Mouse (Mus musculus) embryo, embryonic 11.5 days (tissue): ENCODE measurements around the gene Hoxd13.
A peak's percentile ranks its signal among the peaks of the same experiment; 100 is the strongest.

Experiments used
- DNase-seq: peaks from one replicate; pipeline ENCODE4 v3.0.0-alpha.2; 2012; ENCODE audit warnings: low read depth, low spot score

The Hoxd13 gene

DNA sequence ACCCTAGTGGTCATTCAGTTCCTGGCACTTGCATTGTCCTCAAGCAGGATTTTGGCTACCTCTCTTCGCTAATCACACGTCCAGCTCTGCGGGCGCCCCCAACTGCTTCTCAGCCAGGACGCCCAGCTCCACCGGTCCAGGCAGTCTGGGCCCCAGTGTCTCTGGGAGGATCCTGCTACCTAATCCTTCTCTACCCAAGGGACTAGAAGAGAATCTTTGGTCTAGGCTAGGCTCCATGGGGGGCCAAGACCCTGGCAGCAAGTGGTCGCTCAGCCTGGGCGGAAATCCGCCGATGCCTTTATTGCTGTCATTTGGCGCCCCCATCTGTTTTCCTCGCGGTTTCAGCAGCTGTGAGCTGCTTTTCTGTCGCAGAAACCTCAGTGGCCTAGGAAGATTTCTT is 6.4 kb upstream of the Hoxd13 start:
- no peak for DNase-seq

DNA sequence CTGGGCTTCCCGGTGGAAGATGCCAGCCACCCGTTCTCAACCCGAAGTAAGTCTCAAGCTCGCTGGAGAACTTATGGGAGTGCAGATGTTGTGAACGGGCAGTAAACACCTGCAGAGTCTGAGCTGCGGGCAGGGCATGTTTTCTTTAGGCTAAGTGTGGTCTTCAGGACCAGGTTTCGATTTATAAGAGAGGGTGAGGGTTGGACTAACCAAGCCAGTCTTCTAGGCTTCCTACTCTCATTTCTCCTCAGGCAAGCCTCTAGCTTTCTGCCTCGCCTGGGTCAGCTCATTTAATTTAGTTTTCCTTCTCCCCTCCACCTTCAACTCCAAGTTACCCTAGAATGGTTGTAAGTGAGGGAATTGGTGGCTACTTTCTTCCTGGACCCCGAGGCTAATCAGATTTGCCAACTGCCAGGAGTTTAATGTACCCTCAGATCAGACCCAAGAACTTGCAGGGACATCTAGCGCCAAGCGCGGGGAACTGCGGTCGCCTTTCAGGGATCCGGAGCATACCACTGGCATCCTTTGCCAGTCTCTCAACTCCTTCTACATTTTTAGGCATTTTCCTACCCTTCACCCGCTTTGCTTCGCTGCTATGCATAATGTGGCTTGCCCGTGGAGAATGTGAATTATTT is 4.7 kb upstream of the Hoxd13 start:
- no peak for DNase-seq

DNA sequence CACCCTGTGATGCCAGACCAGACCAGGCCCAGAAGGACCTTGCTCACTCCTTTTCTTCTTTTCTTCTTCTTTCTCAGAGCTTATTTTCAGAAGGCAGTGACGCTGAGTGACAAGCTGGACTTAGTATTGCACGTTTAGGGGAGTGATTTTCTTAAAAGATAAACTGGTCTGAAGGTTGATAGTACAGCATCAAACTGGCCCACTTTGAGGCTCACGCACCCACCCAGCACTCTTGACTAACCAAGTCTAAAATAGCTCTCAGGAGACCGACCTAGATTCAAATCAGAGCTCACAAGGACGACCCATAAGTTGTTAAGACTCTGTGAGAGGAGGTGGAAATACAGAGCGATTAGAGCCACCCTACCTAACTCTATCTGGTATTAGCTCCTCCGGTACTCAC is 1.7 kb upstream of the Hoxd13 start:
- DNase-seq, result no peak

DNA sequence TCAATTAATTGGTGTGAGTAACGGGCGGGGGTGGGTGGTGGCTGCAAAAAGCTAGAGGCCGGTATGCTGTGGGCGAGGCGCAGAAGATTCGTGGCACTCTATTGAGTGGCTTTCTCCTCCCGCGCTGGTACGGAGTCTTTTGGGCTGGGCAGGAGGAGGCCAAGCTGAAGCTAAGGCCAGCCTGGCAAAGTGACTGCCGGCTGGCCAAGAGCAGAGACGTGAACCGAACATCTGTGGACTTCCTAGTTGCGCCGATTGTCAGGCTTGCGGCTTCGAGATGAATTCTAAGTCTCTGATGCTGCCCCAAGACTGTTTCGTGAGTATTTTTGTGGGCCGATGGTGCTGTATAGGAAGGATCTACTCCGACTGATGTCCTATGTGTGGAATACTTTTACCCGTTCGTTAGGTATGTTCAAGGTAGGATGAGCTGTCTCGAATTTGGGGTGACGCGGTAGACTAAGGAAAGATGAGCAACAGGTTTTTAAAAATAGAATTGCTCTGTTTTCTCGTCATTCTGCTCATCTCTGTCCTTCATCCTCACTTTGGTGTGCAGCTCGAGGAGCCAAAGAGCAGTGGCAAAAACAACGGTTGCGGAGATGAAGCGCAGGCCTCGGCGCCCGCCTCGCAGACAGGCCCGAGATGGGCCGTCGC is 794 bp upstream of the Hoxd13 start:
- no peak for DNase-seq

DNA sequence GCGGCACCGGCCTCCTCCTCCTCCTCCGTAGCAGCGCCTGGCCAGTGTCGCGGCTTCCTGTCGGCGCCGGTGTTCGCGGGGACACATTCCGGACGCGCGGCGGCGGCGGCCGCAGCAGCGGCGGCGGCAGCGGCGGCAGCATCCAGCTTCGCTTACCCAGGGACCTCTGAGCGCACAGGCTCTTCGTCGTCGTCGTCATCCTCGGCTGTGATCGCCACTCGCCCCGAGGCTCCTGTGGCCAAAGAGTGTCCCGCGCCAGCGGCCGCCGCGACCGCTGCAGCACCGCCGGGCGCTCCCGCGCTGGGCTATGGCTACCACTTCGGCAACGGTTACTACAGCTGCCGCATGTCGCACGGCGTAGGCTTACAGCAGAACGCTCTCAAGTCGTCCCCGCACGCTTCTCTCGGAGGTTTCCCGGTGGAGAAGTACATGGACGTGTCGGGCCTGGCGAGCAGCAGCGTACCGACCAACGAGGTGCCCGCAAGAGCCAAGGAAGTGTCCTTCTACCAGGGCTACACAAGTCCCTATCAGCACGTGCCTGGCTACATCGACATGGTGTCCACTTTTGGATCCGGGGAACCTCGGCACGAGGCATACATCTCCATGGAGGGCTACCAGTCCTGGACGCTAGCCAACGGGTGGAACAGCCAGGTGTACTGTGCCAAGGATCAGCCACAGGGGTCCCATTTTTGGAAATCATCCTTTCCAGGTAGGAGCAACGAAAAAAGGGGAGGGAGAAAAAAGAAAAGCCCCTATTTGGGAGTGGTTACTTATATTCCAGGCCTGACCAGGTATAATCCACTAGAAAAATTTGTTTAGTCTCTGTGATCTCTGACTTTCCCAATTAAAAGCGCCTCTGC is 490 bp downstream of the Hoxd13 start:
- DNase-seq, result no peak

DNA sequence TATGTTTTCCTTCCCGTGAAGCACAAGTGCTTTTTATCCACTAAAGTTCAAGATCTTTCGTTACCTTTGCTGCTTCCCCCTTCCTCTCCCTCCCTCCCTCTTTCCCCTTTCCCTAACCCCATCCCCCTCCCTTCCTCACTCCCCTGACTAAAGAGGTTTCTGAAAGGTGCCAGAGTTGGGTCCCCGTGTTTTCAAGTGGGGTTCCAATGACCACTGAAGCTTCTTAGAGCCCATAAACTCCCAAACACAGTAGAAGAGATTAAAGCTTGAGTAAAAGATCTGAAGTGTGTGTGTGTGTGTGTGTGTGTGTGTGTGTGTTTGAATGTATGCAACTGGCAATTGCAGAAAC is 1.1 kb downstream of the Hoxd13 start:
- DNase-seq, result no peak

DNA sequence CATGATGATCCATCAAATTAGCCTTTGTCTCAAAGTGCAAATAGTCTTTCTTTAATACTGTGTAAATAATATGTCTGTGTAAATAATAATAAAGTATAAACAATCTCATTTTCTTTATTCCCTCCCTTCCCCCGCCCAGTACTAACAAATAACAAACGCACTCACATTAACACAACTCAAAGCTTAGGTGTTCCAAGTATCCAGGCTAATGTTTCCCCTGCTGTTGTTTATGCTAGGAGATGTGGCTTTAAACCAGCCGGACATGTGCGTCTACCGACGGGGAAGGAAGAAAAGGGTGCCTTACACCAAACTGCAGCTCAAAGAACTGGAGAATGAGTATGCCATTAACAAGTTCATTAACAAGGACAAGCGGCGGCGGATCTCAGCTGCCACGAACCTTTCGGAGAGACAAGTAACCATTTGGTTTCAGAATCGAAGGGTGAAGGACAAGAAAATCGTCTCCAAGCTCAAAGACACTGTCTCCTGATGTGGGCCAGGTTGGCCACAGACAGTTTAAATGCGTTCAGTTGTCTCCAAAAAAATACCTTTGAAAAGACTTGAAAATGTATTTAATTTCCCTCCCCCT is 1.6 kb downstream of the Hoxd13 start:
- no peak for DNase-seq

DNA sequence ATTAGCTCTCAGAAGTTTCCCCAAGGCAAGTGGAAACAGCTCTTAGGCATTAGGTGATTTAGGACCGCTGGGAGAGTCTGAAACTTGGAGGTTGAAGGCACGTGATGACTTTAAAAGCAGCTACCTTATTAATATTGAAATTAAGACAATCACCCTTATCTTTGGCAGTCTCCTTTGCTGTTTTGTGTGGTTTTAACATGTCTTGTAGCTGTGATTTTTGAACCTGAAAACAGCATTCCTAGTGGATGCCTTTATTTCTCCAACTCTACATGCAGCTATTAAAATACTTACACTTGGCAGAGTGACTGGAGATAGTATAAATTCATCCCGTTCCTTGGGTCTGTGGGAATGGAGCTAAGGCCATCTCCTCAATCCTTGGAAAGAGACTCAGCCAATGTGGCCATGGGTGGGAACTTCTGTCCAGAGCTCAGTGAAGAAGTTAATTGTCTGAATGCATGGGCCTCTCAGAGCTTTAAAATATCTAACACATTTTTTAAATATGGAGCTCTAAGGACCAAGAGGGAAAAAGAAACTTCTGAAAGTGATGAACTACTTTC is 2.6 kb downstream of the Hoxd13 start:
- no peak for DNase-seq

DNA sequence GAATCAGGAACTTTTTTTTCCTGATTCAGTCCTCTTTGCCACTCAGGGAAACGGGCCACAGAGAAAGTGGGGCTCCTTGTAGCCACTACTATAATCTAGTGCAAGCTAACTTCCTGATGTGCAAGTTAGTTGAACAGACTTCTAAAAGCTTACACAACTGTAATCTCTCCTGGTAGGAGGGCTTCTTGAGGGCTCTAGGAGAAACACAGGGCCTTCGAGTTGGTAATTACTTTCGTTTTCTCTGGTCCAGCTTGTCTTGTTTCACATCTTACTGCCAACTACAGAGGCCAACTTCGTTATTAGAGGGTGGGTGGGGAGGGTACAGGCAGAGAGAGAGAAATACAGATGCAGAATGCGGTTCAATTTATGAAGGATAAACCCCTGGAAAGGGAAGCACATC is 3.7 kb downstream of the Hoxd13 start:
- no peak for DNase-seq

DNA sequence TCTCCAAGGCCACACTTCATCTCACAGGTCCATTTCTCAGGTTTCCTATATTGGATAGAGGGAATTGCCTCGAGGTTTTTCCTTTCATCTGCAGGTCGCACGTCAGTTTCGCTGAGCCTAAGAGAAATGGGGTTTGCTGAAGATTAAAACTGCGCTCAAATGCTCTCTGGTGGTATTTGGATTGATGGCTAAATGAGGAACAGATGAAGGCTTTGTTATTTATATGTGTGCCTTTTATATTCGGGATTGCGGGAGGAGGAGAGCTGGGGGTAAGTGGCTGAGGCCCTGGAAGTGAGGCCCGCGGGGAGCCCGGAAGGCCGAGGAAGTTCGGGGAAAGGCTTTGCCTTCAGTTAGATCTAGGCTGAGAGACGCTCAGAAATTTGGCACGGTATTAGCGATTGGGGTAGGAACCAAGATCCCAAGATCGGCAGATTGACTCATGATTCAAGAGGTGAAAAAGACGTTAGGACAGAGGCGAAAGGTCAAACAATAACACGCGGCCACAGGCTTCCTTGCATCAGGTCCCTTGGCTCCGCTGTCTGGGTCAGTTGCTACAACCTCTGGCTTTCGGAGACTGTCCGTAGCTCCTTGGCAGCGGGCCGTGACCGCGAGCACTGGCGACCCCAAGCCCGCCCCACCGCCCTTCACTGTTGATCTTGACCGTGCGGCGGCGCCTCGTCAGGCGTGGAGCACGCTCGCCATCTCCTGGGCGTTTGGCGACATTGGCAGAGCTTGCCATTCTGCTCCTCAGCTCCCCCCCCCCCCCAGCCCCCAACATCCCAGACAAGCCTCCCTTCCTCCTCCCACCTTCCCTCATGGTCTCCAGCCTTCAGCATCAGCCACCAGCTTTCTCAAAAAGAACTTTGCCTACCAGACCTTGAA is 4.6 kb downstream of the Hoxd13 start:
- peak; percentile 78 for DNase-seq

DNA sequence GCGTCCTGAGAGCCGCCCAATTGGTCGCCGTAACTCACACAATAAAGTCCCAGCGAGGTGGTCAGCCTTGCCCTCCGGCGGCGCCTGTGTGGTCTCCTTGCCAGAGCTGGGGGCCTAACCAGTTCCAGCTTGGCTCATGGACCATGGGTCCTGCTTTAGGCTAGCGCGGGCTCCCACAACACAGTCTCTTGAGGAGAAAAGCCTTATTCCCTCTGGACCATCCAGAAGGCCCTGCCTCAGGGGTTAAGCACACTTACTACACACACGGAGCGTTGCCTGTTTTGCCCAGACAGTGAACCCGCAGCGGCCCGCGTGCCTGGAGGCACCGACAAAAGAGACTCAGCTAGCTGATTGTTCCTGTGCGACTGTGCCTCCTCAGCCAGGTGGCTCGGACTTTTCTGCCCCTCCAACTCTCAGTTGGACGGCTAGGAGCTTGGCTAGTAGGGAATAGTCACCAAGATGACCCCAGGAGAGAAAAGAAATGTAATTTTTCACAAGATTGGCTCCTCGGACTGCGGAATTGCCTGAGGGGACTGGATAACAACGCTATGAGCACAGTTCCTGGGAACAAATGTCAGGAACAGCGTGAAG is 5.8 kb downstream of the Hoxd13 start:
- no peak for DNase-seq

DNA sequence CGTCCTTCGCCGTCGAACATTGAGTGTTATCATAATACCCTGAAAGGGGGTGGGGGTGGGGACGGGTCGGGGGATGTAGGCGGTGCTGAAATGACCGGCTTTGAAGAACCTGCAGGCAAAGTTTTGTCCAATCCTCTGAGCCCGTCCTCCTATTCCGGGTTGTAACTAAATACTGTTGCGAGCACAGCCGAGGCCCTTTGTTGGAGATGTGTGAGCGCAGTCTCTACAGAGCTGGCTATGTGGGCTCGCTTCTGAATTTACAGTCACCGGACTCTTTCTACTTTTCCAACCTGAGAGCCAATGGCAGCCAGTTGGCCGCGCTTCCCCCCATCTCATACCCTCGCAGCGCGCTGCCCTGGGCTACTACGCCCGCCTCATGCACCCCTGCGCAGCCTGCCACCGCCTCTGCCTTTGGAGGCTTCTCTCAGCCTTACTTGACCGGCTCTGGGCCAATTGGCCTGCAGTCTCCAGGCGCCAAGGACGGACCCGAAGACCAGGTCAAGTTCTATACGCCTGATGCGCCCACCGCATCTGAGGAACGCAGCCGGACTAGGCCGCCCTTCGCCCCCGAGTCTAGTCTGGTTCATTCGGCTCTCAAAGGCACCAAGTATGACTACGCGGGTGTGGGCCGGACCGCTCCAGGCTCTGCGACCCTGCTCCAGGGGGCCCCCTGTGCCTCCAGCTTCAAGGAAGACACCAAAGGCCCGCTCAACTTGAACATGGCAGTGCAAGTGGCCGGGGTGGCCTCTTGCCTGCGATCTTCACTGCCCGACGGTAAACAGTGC is 7.0 kb downstream of the Hoxd13 start, which contains the start of gene Hoxd12:
Gene Hoxd12 (plus strand): TSS at position 133 of the 785 bp plus-strand sequence.
- no peak for DNase-seq

DNA sequence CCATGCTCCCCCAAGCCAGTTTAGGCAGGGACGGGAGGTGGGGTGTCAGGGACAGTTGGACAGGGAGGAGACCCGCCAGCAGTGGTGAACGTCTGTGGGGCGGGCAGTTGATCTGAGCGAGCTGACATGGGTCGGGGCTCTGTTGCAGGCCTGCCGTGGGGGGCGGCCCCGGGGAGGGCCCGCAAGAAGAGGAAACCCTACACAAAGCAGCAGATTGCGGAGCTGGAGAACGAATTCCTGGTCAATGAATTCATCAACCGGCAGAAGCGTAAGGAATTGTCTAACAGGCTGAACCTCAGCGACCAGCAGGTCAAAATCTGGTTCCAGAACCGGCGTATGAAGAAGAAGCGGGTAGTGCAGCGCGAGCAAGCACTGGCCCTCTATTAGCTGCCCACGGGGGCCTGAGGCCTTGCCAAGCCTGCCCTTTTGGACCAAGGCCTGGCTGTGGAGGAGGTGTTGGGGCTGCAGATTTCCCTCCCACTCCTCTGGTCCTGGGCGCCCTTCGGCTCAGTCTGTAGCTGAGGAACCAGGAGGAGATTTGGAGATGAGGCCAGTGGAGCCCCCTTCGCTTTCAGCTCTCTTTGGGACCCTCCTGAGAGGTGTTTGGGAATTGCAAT is 7.7 kb downstream of the Hoxd13 start:
- no peak for DNase-seq

DNA sequence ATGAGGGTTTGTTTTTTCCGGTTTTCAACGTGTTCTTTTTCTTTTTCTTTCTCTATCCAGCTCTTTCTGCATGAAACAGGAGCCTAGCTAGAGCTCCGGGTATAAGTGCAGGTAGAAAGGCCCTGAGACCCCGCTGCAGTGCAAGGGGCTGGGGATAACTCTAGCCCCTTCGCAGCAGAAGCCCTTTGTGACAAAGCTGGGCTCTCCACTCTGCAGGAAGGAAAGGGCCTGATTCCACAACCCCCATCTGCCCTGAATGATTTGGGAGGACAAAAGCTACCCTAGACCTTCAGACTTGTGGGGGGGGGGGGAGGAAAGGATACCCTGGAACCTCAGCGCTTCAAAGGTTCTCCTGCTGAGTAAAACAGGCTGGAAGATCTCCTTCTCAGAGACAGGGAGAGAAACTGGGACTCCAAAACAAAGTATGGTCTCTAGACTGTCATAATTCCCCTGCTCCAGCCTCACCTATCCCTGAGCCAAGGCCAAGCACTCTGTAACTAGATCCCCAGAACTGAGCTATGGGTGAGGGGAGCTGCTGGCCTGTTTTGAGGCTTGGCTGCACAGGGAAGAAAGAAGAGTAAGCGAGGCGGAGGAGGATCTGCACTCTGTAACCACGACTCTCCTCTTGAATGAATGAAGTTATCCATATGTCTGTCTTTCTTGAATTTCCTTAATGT is 8.4 kb downstream of the Hoxd13 start:
- DNase-seq, result no peak

DNA sequence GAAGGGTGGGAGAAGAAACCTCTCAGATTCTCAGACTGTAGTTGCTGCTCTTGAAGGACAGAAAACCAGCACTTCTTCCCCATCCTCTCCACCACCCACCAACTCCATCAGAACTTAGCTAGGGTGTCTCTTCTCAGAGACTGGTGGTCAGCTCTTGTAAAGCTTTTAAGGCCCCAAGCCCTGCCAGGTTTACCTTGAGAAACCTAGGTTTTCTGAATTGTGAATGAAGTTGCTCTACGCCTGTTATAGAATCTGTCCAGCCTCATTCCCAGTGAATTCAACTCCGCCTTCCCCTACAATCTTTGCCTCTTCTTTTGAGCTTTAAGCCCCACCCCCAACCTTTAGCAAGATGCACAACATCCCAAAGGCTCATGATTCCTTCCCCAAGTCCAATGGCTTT is 9.0 kb downstream of the Hoxd13 start:
- no peak for DNase-seq

DNA sequence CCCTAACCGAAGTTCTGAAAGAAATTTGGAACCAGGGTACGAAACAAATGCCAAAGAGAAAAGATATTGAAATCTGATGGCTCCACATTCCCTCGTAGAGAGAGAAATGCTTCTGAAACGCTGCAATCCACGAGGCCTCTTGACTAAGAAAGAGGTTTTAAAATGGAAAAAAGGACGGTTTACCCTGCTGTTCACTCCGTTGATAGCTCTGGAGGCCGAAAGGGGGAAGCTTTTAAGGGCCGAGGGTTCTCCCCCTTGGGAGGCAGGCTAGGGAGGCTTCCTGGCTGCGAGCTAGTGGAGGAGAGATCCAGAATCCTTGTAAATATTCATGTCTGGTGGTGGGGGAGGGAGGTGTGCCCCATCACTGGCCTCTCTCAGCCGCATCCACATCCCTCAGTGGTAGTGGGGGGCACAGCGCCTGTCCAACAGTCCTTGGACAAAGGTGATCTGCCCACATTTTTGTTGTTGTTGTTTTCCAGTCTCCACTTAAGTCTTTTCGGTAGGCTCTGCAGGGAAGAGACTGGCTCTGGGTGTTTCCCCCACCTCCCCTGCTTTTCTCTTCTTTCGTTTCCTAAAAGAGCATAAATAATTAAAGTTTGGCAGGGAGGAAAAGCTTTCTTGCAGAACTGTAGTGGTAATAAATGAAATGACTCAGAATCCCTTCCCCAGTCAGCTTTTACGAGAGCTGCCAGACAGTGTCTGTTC is 10.9 kb downstream of the Hoxd13 start, which contains the start of gene Hoxd11:
Gene Hoxd11 (plus strand): TSS at position 667 of the 705 bp plus-strand sequence.
- DNase-seq, result no peak

DNA sequence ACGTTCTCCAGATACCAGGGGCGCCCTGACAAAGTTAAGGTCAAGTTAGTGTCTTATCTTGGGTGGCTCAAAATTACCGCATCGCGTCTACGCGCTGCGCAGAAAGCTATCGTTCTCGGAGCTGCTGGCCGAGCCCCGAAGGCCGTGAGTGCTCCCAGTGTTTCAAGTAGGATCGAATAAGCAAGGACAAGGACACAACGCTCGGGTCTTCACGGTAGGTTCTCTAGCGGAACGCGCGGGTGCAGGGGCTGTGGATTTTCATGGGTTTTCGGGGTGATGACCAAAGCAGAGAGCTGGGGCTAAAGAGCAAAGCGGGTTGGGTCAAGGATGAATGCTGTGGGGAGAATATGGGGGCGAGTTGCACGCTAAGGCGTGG is 11.5 kb downstream of the Hoxd13 start:
- no peak for DNase-seq

DNA sequence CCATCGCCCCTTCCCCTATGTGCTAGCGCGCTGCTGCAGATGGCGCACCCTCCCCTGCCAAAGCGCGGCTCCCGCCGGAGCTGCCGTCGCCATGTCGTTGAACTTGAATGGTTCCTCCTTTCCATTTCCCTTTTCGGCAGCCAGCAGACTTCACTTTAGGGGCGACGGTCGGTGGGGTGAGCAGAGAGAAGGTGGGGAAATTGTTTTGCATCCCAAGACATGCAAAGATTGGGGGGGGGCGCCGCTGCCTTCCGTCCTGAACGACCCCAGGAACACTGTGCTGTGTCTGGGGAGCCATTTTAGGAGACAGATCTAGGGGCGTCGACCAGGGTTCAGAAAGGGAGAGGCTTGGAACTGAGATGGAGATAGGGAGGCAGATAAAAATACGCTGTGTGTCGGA is 11.9 kb downstream of the Hoxd13 start:
- DNase-seq, result no peak
